Mouse (Mus musculus) lung, embryonic 16.5 days (tissue): ENCODE data around the gene Fam186b. TPM values are rescaled to one million over a fixed set of nuclear protein-coding genes. Genes with fewer than 3 reads are reported as not detected.
A peak's percentile ranks its signal among the peaks of the same experiment; 100 is the strongest.

Experiments
- ATAC-seq: fragments of 200-750 bp; cut with Nextera tagmentation; 2 replicates; pipeline ENCODE4 v1.8.0; 2017; ENCODE audit warnings: low read depth, mild to moderate bottlenecking, moderate library complexity
- H3K27ac ChIP-seq: fragments of 300-500 bp; sonication (generic); 2 replicates; pipeline ENCODE4 v1.5.1; 2014; ENCODE audit warnings: mild to moderate bottlenecking, control low read depth, low read length
- H3K27me3 ChIP-seq: fragments of 300-500 bp; sonication (generic); 2 replicates; pipeline ENCODE4 v1.6.1; 2014; ENCODE audit warnings: low read depth, low read length, mixed read lengths; ENCODE audit not compliant: control insufficient read depth, insufficient read depth
- H3K36me3 ChIP-seq: fragments of 300-500 bp; sonication (generic); 2 replicates; pipeline ENCODE4 v1.6.1; 2014; ENCODE audit warnings: low read length; ENCODE audit not compliant: control insufficient read depth, insufficient read depth
- H3K4me1 ChIP-seq: fragments of 300-500 bp; sonication (generic); replicated peaks from 2 replicates; pipeline ENCODE4 v1.6.1; 2014; ENCODE audit warnings: low read length, mixed read lengths; ENCODE audit not compliant: control insufficient read depth, insufficient read depth
- H3K4me2 ChIP-seq: fragments of 300-500 bp; sonication (generic); 2 replicates; pipeline ENCODE4 v1.6.1; 2014; ENCODE audit warnings: low read depth, low read length, control low read depth
- H3K4me3 ChIP-seq: fragments of 300-500 bp; sonication (generic); 2 replicates; pipeline ENCODE4 v1.5.1; 2014; ENCODE audit warnings: mild to moderate bottlenecking, low read length, control low read depth
- H3K9ac ChIP-seq: fragments of 300-500 bp; sonication (generic); 2 replicates; pipeline ENCODE4 v1.6.1; 2014; ENCODE audit warnings: low read length, control low read depth
- H3K9me3 ChIP-seq: fragments of 300-500 bp; sonication (generic); 2 replicates; pipeline ENCODE4 v1.6.1; 2016; ENCODE audit warnings: low read length; ENCODE audit not compliant: control insufficient read depth
- WGBS: fragments of 180-500 bp; shearing (Covaris S2); extraction: QIAGEN DNeasy Blood & Tissue Kit; methylation state at CpG from one replicate; pipeline ENCODE4 v1.1.7; 2014; 5-methylcytosine and 5-hydroxymethylcytosine counted together
- polyA plus RNA-seq: library from polyadenylated mRNA; unstranded; fragments of >200 nt; fragmentation: Nextera tagmentation; extraction: Ambion mirVana; gene quantifications from 2 replicates; pipeline ENCODE4 v1.2.1, GENCODE M21; 2015

Fam186b gene
- 0.15 and 0.23 TPM in 2 replicates for polyA plus RNA-seq

GRCm38 (mm10) chr15:99295484-99295981 is at the start of gene Fam186b:
Fam186b (minus strand) TSS chr15:99295888.
- Histone ChIP-seq H3K27me3 (no peaks in the 10 kb centered on the region), H3K27ac (peak within 1 kb of the TSS; percentile 90), H3K4me2 (peak within 1 kb of the TSS; percentile 62), H3K4me1 (no peaks in the 10 kb centered on the region), H3K9ac (peak within 1 kb of the TSS; percentile 77), H3K4me3 (peak within 1 kb of the TSS; percentile 77), H3K36me3 (no peaks in the 10 kb centered on the region), H3K9me3 (no peaks in the 10 kb centered on the region)
- ATAC-seq = peak; percentile 22; the same call in 1 of the 2 replicates
- WGBS = under 1% methylated on average over 12 of the region's 17 CpGs

GRCm38 (mm10) chr15:99344961-99345360 is 49.3 kb upstream of the Fam186b start:
- peak; percentile 15 for ATAC-seq
- Histone ChIP-seq H3K27ac (peak overlapping the region; percentile 92), H3K4me1 (peaks cover 58% of the 10 kb centered on the region), H3K9me3 (no peaks in the 10 kb centered on the region), H3K27me3 (no peaks in the 10 kb centered on the region), H3K36me3 (no peaks in the 10 kb centered on the region), H3K9ac (no peak overlapping the region), H3K4me3 (no peak overlapping the region), H3K4me2 (no peak overlapping the region)
- 69% methylated on average over 4 of the region's 4 CpGs for WGBS

GRCm38 (mm10) chr15:99344148-99344870 is 48.6 kb upstream of the Fam186b start:
- Histone ChIP-seq H3K4me3 (no peak overlapping the region), H3K9me3 (no peaks in the 10 kb centered on the region), H3K4me2 (peak overlapping the region; percentile 20; the same call in 1 of the 2 replicates), H3K4me1 (peaks cover 59% of the 10 kb centered on the region), H3K27ac (peak overlapping the region; percentile 92), H3K9ac (peak overlapping the region; percentile 42), H3K36me3 (no peaks in the 10 kb centered on the region), H3K27me3 (no peaks in the 10 kb centered on the region)
- 32% methylated on average over 8 of the region's 8 CpGs for WGBS
- ATAC-seq = peak; percentile 68

GRCm38 (mm10) chr15:99343414-99344147 is 47.9 kb upstream of the Fam186b start:
- H3K27me3 ChIP-seq = no peaks in the 10 kb centered on the region
- ATAC-seq = peak; percentile 76
- no peaks in the 10 kb centered on the region for H3K9me3 ChIP-seq
- H3K4me3 ChIP-seq = no peak overlapping the region
- 20% methylated on average over 5 of the region's 5 CpGs for WGBS
- H3K27ac ChIP-seq = peak overlapping the region; percentile 92
- H3K36me3 ChIP-seq = no peaks in the 10 kb centered on the region
- peak overlapping the region; percentile 20; the same call in 1 of the 2 replicates for H3K4me2 ChIP-seq
- peak overlapping the region; percentile 42 for H3K9ac ChIP-seq
- H3K4me1 ChIP-seq = peaks cover 59% of the 10 kb centered on the region

GRCm38 (mm10) chr15:99342194-99342981 is 46.7 kb upstream of the Fam186b start:
- H3K9me3 ChIP-seq = no peaks in the 10 kb centered on the region
- H3K4me3 ChIP-seq = no peak overlapping the region
- H3K4me1 ChIP-seq = peaks cover 59% of the 10 kb centered on the region
- no peak overlapping the region for H3K4me2 ChIP-seq
- H3K27ac ChIP-seq = peak overlapping the region; percentile 92
- H3K36me3 ChIP-seq = no peaks in the 10 kb centered on the region
- H3K27me3 ChIP-seq = no peaks in the 10 kb centered on the region
- no peak overlapping the region for H3K9ac ChIP-seq
- 41% methylated on average over 9 of the region's 9 CpGs for WGBS
- ATAC-seq = no peak

- WGBS = 61% methylated on average over 3 of the region's 3 CpGs
- Histone ChIP-seq H3K9ac (no peak overlapping the region), H3K4me3 (no peak overlapping the region), H3K27me3 (no peaks in the 10 kb centered on the region), H3K4me1 (peaks cover 61% of the 10 kb centered on the region), H3K27ac (no peak overlapping the region), H3K9me3 (no peaks in the 10 kb centered on the region), H3K4me2 (no peak overlapping the region), H3K36me3 (no peaks in the 10 kb centered on the region)
- ATAC-seq = no peak
These were observed 45.4 kb upstream of the Fam186b start for GRCm38 (mm10) chr15:99341102-99341501.

GRCm38 (mm10) chr15:99339669-99340068 is 44.0 kb upstream of the Fam186b start:
- Histone ChIP-seq H3K27me3 (no peaks in the 10 kb centered on the region), H3K4me1 (peaks cover 64% of the 10 kb centered on the region), H3K9ac (no peak overlapping the region), H3K4me2 (no peak overlapping the region), H3K4me3 (no peak overlapping the region), H3K27ac (no peak overlapping the region), H3K9me3 (no peaks in the 10 kb centered on the region), H3K36me3 (no peaks in the 10 kb centered on the region)
- 23% methylated on average over 6 of the region's 6 CpGs for WGBS
- ATAC-seq = no peak

GRCm38 (mm10) chr15:99338916-99339315 is 43.2 kb upstream of the Fam186b start:
- no peak overlapping the region for H3K4me2 ChIP-seq
- no peaks in the 10 kb centered on the region for H3K36me3 ChIP-seq
- no peak overlapping the region for H3K27ac ChIP-seq
- H3K9ac ChIP-seq = no peak overlapping the region
- H3K4me1 ChIP-seq = peaks cover 64% of the 10 kb centered on the region
- no peaks in the 10 kb centered on the region for H3K27me3 ChIP-seq
- ATAC-seq = no peak
- H3K4me3 ChIP-seq = no peak overlapping the region
- no peaks in the 10 kb centered on the region for H3K9me3 ChIP-seq
- 53% methylated on average over 2 of the region's 2 CpGs for WGBS
